29 mouse cellular contexts compared by ENCODE assay signal in the genomic region with DNA sequence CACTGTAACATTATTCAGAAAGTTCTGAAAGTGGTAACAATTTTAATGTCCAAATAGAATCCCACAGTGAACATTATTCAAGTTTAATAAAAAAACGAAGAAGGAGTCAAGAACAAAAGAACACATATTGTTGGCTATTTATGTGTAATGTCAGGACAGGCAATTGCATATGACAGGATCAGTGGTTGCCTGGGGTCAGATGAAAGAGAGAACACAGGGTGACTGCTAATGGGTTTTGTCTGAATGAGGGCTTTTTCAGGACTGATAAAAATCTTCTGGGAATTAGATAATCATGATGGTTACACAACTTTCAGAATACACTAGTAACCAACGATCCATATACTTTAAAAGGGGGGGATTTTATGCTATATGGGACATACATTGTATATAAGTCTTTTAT.
A peak's percentile ranks its signal among the peaks of the same experiment; 100 is the strongest.
DNase-seq lines count a peak whose midpoint lies in the region; ATAC-seq and TF ChIP-seq lines count a peak whose summit lies in the region.
"Had no signal": no experiment of that assay in that cellular context is flagged by ENCODE, and none has a peak within 500 bp of the region (broad histone marks: within the 10 kb centered on the region; RNA-seq: fewer than 3 reads in every experiment).

No protein-coding gene starts in this region.

- no peaks in the 10 kb centered on the region for H3K9me3 ChIP-seq in midbrain, embryonic 11.5 days (ENCODE audit: control insufficient read depth, low read length)
- H3K9me3 ChIP-seq in midbrain, embryonic 10.5 days (replicated peaks): no peaks in the 10 kb centered on the region
- H3K9me3 ChIP-seq in intestine, postnatal 0 days (ENCODE audit: control insufficient read depth): no peaks in the 10 kb centered on the region
- H3K9me3 ChIP-seq: embryonic facial prominence, embryonic 10.5 days; embryonic facial prominence, embryonic 13.5 days; forebrain, embryonic 10.5 days; forebrain, embryonic 13.5 days; G1E; hindbrain, embryonic 12.5 days; hindbrain, embryonic 15.5 days; intestine, embryonic 15.5 days had no signal

- no peak overlapping the region for H3K4me2 ChIP-seq in midbrain, embryonic 11.5 days
- H3K4me2 ChIP-seq in intestine, postnatal 0 days (replicated peaks; ENCODE audit: low read depth): no peak overlapping the region
- H3K4me2 ChIP-seq: embryonic facial prominence, embryonic 13.5 days; forebrain, embryonic 13.5 days; heart, embryonic 11.5 days; hindbrain, embryonic 12.5 days; hindbrain, embryonic 15.5 days; intestine, embryonic 15.5 days had no signal

- ATAC-seq in midbrain, embryonic 11.5 days (ENCODE audit: low FRiP score): no peak
- no peak for ATAC-seq in intestine, postnatal 0 days
- ATAC-seq: forebrain, embryonic 13.5 days; forebrain, postnatal 0 days; intestine, embryonic 15.5 days had no signal

- H3K36me3 ChIP-seq in midbrain, embryonic 11.5 days (ENCODE audit: control insufficient read depth, insufficient read depth, low read length): no peaks in the 10 kb centered on the region
- no peaks in the 10 kb centered on the region for H3K36me3 ChIP-seq in midbrain, embryonic 10.5 days
- no peaks in the 10 kb centered on the region for H3K36me3 ChIP-seq in intestine, postnatal 0 days (ENCODE audit: control insufficient read depth, insufficient read depth)
- H3K36me3 ChIP-seq: embryonic facial prominence, embryonic 10.5 days; embryonic facial prominence, embryonic 13.5 days; forebrain, embryonic 10.5 days; G1E; hindbrain, embryonic 12.5 days; hindbrain, embryonic 15.5 days; intestine, embryonic 15.5 days had no signal

- H3K27ac ChIP-seq in midbrain, embryonic 11.5 days (ENCODE audit: low read depth, low read length): no peak overlapping the region
- no peak overlapping the region for H3K27ac ChIP-seq in midbrain, embryonic 10.5 days (replicated peaks)
- H3K27ac ChIP-seq in intestine, postnatal 0 days (ENCODE audit: low read depth, low read length): no peak overlapping the region
- H3K27ac ChIP-seq: embryonic facial prominence, embryonic 10.5 days; embryonic facial prominence, embryonic 13.5 days; forebrain, embryonic 10.5 days; forebrain, embryonic 13.5 days; hindbrain, embryonic 12.5 days; hindbrain, embryonic 15.5 days; intestine, embryonic 15.5 days had no signal

- H3K4me3 ChIP-seq in midbrain, embryonic 11.5 days (ENCODE audit: low read depth, low read length): no peak overlapping the region
- H3K4me3 ChIP-seq in midbrain, embryonic 10.5 days: no peak overlapping the region
- H3K4me3 ChIP-seq in intestine, postnatal 0 days (ENCODE audit: low read depth, low read length): no peak overlapping the region
- H3K4me3 ChIP-seq: embryonic facial prominence, embryonic 10.5 days; embryonic facial prominence, embryonic 13.5 days; erythroblast, embryonic 14.5 days; forebrain, embryonic 10.5 days; forebrain, embryonic 13.5 days; hindbrain, embryonic 12.5 days; hindbrain, embryonic 15.5 days; intestine, embryonic 15.5 days had no signal

- H3K27me3 ChIP-seq in midbrain, embryonic 11.5 days (ENCODE audit: control insufficient read depth, insufficient read depth, low read length): no peaks in the 10 kb centered on the region
- H3K27me3 ChIP-seq in midbrain, embryonic 10.5 days (ENCODE audit: low read depth, poor library complexity, severe bottlenecking): no peaks in the 10 kb centered on the region
- H3K27me3 ChIP-seq in intestine, postnatal 0 days (replicated peaks; ENCODE audit: control insufficient read depth, insufficient read depth, low read length): no peaks in the 10 kb centered on the region
- H3K27me3 ChIP-seq: CH12.LX; forebrain, embryonic 13.5 days; hindbrain, embryonic 12.5 days; hindbrain, embryonic 15.5 days; intestine, embryonic 15.5 days had no signal

- H3K4me1 ChIP-seq in midbrain, embryonic 11.5 days (ENCODE audit: control insufficient read depth, insufficient read depth, low read length): no peaks in the 10 kb centered on the region
- H3K4me1 ChIP-seq in midbrain, embryonic 10.5 days: no peaks in the 10 kb centered on the region
- H3K4me1 ChIP-seq in intestine, postnatal 0 days (replicated peaks; ENCODE audit: control insufficient read depth, insufficient read depth, low read length): no peaks in the 10 kb centered on the region
- H3K4me1 ChIP-seq: embryonic facial prominence, embryonic 10.5 days; embryonic facial prominence, embryonic 13.5 days; forebrain, embryonic 10.5 days; forebrain, embryonic 13.5 days; hindbrain, embryonic 12.5 days; hindbrain, embryonic 15.5 days; intestine, embryonic 15.5 days had no signal

- TF ChIP-seq POLR2A in brain, embryonic 14.5 days (IDR thresholded peaks at IDR 0.05; ENCODE audit: borderline replicate concordance, extremely low read depth, insufficient read depth, insufficient read length, poor library complexity, severe bottlenecking): no peak

- WGBS in midbrain, embryonic 11.5 days: 66% methylated on average over 2 of the region's 2 CpGs
- WGBS in midbrain, embryonic 10.5 days: 71% methylated on average over 2 of the region's 2 CpGs
- 50% methylated on average over 2 of the region's 2 CpGs for WGBS in intestine, postnatal 0 days

- no peak overlapping the region for H3K9ac ChIP-seq in midbrain, embryonic 11.5 days (ENCODE audit: low read length)
- no peak overlapping the region for H3K9ac ChIP-seq in intestine, postnatal 0 days (ENCODE audit: low read depth, low read length)
- H3K9ac ChIP-seq: embryonic facial prominence, embryonic 13.5 days; forebrain, embryonic 13.5 days; forebrain, postnatal 0 days; hindbrain, embryonic 12.5 days; hindbrain, embryonic 15.5 days; intestine, embryonic 15.5 days had no signal

- no peak for TF ChIP-seq CTCF in brain, embryonic 14.5 days (IDR thresholded peaks at IDR 0.05; ENCODE audit: borderline replicate concordance, extremely low read depth, insufficient read depth, insufficient read length)
- TF ChIP-seq CTCF in intestine, postnatal 0 days (IDR thresholded peaks at IDR 0.05; ENCODE audit: low read depth): no peak

- peak; percentile 69 for DNase-seq in midbrain, embryonic 11.5 days (ENCODE audit: low spot score, missing footprints)
- DNase-seq in midbrain, embryonic 10.5 days (ENCODE audit: low spot score): no peak
- DNase-seq in brain, embryonic 14.5 days (ENCODE audit: low read depth): peak; percentile 17
- peak; percentile 6 for DNase-seq in mesoderm, embryonic 11.5 days (ENCODE audit: low read depth, low spot score)
- no peak for DNase-seq in thymus, postnatal 4 days
- no peak for DNase-seq in frontal cortex, postnatal 36 days (ENCODE audit: low spot score in 2 of 2)
- DNase-seq: adrenal gland, adult 2 months; adrenal gland, postnatal 14 days; B cell, adult 2 months; cerebellum, adult 11-12 months; cerebellum, adult 8-10 months; cerebellum, postnatal 10 days; embryo, embryonic 11 days; forebrain, postnatal 0 days; gastrocnemius, postnatal 10 days; gastrocnemius, postnatal 36 days; heart, adult 11 months had no signal

Comparison
In these comparisons a context has a peak if more than half of its experiments do, and no peak if none do; other contexts are left out.
1. DNase-seq: peak in midbrain, embryonic 11.5 days (single experiment), brain, embryonic 14.5 days (single experiment) and mesoderm, embryonic 11.5 days (single experiment); none in midbrain, embryonic 10.5 days (single experiment), thymus, postnatal 4 days (single experiment) and frontal cortex, postnatal 36 days (0 of 2).